Mouse (Mus musculus) C2C12 (cell line): ENCODE measurements around the gene Itgav.

Source experiments
- CTCF ChIP-seq: IDR thresholded peaks from one replicate; pipeline ENCODE4 v1.5.1; 2011; ENCODE audit not compliant: control insufficient read depth, insufficient read depth, insufficient read length
- FOSL1 ChIP-seq: IDR thresholded peaks from one replicate; pipeline ENCODE4 v1.8.0; 2011; ENCODE audit warnings: mild to moderate bottlenecking, low read length; ENCODE audit not compliant: poor library complexity, insufficient read depth, severe bottlenecking
- MAX ChIP-seq: IDR thresholded peaks from one replicate; pipeline ENCODE4 v1.6.1; 2011; ENCODE audit warnings: mild to moderate bottlenecking, control low read depth
- MYOD1 ChIP-seq: IDR thresholded peaks from one replicate; pipeline ENCODE4 v1.6.1; 2011; ENCODE audit warnings: low read depth; ENCODE audit not compliant: control insufficient read depth, insufficient read length

GRCm38 (mm10) chr2:83735276-83735675 lies 11.1 kb downstream of the Itgav start:
- no peak for TF ChIP-seq CTCF
- TF ChIP-seq FOSL1, result no peak
- no peak for TF ChIP-seq MYOD1
- no peak for TF ChIP-seq MAX
